Mouse (Mus musculus) thymus, postnatal 36 days (tissue): ENCODE data around the gene Pif1.
A peak's percentile ranks its signal among the peaks of the same experiment; 100 is the strongest.

Experiments
- DNase-seq, 2 experiments: peaks; one replicate each; pipeline ENCODE4 v3.0.0; 2022; ENCODE audit warnings: mixed read lengths in 2 of 2

Pif1 gene

GRCm38 (mm10) chr9:65600951-65601350 is 14.0 kb downstream of the Pif1 start:
- DNase-seq, result no peak

- DNase-seq, result no peak
Measured at GRCm38 (mm10) chr9:65603401-65604102, 16.6 kb downstream of the Pif1 start.

GRCm38 (mm10) chr9:65605471-65606136 is 18.6 kb downstream of the Pif1 start:
- DNase-seq, result peak; percentile 40 to 59

- no peak for DNase-seq
Measured at GRCm38 (mm10) chr9:65606321-65607109, 19.6 kb downstream of the Pif1 start.

- no peak for DNase-seq
Measured at GRCm38 (mm10) chr9:65607120-65607519, 20.2 kb downstream of the Pif1 start.

- DNase-seq, result no peak
Measured at GRCm38 (mm10) chr9:65611969-65612486, 25.1 kb downstream of the Pif1 start.

GRCm38 (mm10) chr9:65613098-65613497 is 26.1 kb downstream of the Pif1 start:
- DNase-seq, result no peak

- DNase-seq, result no peak
Measured at GRCm38 (mm10) chr9:65619311-65619710, 32.4 kb downstream of the Pif1 start.

- peak; percentile 16 to 52 for DNase-seq
Measured at GRCm38 (mm10) chr9:65621196-65621595, 34.2 kb downstream of the Pif1 start.

GRCm38 (mm10) chr9:65621666-65622065 is 34.7 kb downstream of the Pif1 start:
- peak in 1 of 2 experiments; percentile 12 for DNase-seq

GRCm38 (mm10) chr9:65622826-65623225 is 35.9 kb downstream of the Pif1 start:
- DNase-seq, result no peak

GRCm38 (mm10) chr9:65624266-65624665 is 37.3 kb downstream of the Pif1 start:
- no peak for DNase-seq

- peak; percentile 27 to 45 for DNase-seq
Measured at GRCm38 (mm10) chr9:65629025-65629766, 42.2 kb downstream of the Pif1 start, which contains the start of gene Rbpms2. Gene Rbpms2, plus strand, starts transcription at chr9:65629648.

GRCm38 (mm10) chr9:65629767-65630630 is 43.0 kb downstream of the Pif1 start:
- DNase-seq, result peak; percentile 57 to 70

GRCm38 (mm10) chr9:65630631-65631353 is 43.8 kb downstream of the Pif1 start:
- no peak for DNase-seq

- no peak for DNase-seq
Measured at GRCm38 (mm10) chr9:65631354-65632021, 44.5 kb downstream of the Pif1 start.

GRCm38 (mm10) chr9:65635766-65636165 is 48.8 kb downstream of the Pif1 start:
- DNase-seq, result no peak

GRCm38 (mm10) chr9:65636926-65637325 is 50.0 kb downstream of the Pif1 start:
- no peak for DNase-seq

- no peak for DNase-seq
Measured at GRCm38 (mm10) chr9:65639065-65639464, 52.1 kb downstream of the Pif1 start.

- no peak for DNase-seq
Measured at GRCm38 (mm10) chr9:65640838-65641410, 54.0 kb downstream of the Pif1 start.
